Mouse (Mus musculus): ENCODE measurements around the gene Nup188.

- TF ChIP-seq POLR2A (IDR thresholded peaks at IDR 0.05; ENCODE audit: low read depth, low read length) (no peak), CTCF (IDR thresholded peaks at IDR 0.05; ENCODE audit: borderline replicate concordance, insufficient read depth, low read length) (no peak)
Observed at GRCm38 (mm10) chr2:30365281-30366069, 79.3 kb downstream of the Nup188 start.

All from embryonic fibroblast, embryonic 13.5 days (primary cell).